Mouse (Mus musculus) midbrain, embryonic 12.5 days (tissue): ENCODE measurements around the gene Bmpr1b. TPM values are rescaled to one million over a fixed set of nuclear protein-coding genes. Genes with fewer than 3 reads are reported as not detected.

Experiments
- ATAC-seq: fragments of 200-750 bp; cut with Nextera tagmentation; 2 replicates; pipeline ENCODE4 v1.8.0; 2017; ENCODE audit warnings: low read depth, moderate TSS enrichment, moderate library complexity; ENCODE audit not compliant: low FRiP score
- H3K27ac ChIP-seq: fragments of 300-500 bp; sonication (generic); replicated peaks from 2 replicates; pipeline ENCODE4 v1.5.1; 2016; ENCODE audit warnings: mild to moderate bottlenecking
- H3K27me3 ChIP-seq: fragments of 300-500 bp; sonication (generic); 2 replicates; pipeline ENCODE4 v1.6.1; 2016; ENCODE audit warnings: mild to moderate bottlenecking
- H3K36me3 ChIP-seq: fragments of 300-500 bp; sonication (generic); 2 replicates; pipeline ENCODE4 v1.6.1; 2016
- H3K4me1 ChIP-seq: fragments of 300-500 bp; sonication (generic); 2 replicates; pipeline ENCODE4 v1.6.1; 2016
- H3K4me2 ChIP-seq: fragments of 300-500 bp; sonication (generic); replicated peaks from 2 replicates; pipeline ENCODE4 v1.6.1; 2016; ENCODE audit warnings: mild to moderate bottlenecking, moderate library complexity
- H3K4me3 ChIP-seq: fragments of 300-500 bp; sonication (generic); 2 replicates; pipeline ENCODE4 v1.5.1; 2016; ENCODE audit warnings: mild to moderate bottlenecking
- H3K9ac ChIP-seq: fragments of 300-500 bp; sonication (generic); replicated peaks from 2 replicates; pipeline ENCODE4 v1.6.1; 2016; ENCODE audit warnings: mild to moderate bottlenecking, moderate library complexity
- H3K9me3 ChIP-seq: fragments of 300-500 bp; sonication (generic); 2 replicates; pipeline ENCODE4 v1.6.1; 2016; ENCODE audit warnings: mild to moderate bottlenecking
- WGBS: fragments of 180-500 bp; shearing (Covaris S2); methylation state at CpG from one replicate; pipeline ENCODE4 v1.1.7; 2016; 5-methylcytosine and 5-hydroxymethylcytosine counted together
- polyA plus RNA-seq: library from polyadenylated mRNA; unstranded; fragments of >200 nt; fragmentation: Nextera tagmentation; extraction: Ambion mirVana; gene quantifications from 2 replicates; pipeline ENCODE4 v1.2.1, GENCODE M21; 2016

Gene Bmpr1b
- polyA plus RNA-seq, 1 experiment from 2014 or later: 8.1 TPM

DNA sequence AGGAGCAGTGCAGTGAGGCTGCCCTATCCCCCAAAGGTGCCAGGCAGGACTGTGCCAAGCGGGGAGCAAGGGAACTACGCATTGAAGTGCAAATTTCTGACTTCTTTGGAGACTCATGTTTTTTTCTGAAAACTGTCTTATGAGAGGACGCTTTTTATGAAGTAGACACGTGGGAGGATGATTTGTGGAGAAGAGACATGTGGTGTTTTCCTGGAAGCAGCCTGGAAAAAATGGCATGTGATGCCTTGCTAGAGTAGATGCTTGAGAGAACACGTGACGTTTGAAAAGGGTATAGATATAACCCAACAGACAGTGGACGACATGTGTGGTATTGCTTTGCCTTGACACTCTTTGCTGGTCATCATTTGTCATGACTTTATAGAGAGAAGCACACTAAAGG is 319.1 kb downstream of the Bmpr1b start:
- H3K36me3 ChIP-seq: no peaks in the 10 kb centered on the region
- no peaks in the 10 kb centered on the region for H3K4me1 ChIP-seq
- no peaks in the 10 kb centered on the region for H3K27me3 ChIP-seq
- H3K9ac ChIP-seq: no peak overlapping the region
- no peak overlapping the region for H3K4me3 ChIP-seq
- H3K4me2 ChIP-seq: no peak overlapping the region
- no peaks in the 10 kb centered on the region for H3K9me3 ChIP-seq
- WGBS: 77% methylated on average over 7 of the region's 7 CpGs
- no peak overlapping the region for H3K27ac ChIP-seq
- no peak for ATAC-seq

DNA sequence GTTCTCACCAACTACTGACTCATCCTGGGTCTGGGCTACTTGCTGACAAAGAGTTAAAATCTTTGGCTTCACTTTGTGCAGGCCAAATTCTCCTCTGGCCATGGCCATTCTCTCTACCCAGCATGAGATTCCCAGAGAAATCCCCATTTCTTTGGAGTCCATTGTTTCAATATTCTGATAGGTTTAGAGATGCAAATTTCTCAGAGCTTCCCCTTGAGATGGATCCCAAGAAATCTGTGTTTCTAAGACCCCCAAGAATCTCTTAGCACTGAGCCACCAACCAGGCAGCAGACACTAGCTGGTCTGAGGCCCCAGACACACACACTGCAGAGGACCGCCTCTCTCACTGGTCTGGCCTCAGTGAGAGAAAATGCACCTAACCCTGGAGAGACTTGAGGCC is 320.0 kb downstream of the Bmpr1b start:
- Histone ChIP-seq H3K9me3 (no peaks in the 10 kb centered on the region), H3K36me3 (no peaks in the 10 kb centered on the region), H3K4me3 (no peak overlapping the region), H3K4me2 (no peak overlapping the region), H3K9ac (no peak overlapping the region), H3K4me1 (no peaks in the 10 kb centered on the region), H3K27me3 (no peaks in the 10 kb centered on the region), H3K27ac (no peak overlapping the region)
- WGBS: 24% methylated on average over 1 of the region's 1 CpGs
- ATAC-seq: peak; percentile 41; the same call in 1 of the 2 replicates

GRCm38 (mm10) chr3:141838864-141839263 is 330.4 kb downstream of the Bmpr1b start:
- Histone ChIP-seq H3K4me3 (no peak overlapping the region), H3K9me3 (no peaks in the 10 kb centered on the region), H3K27ac (no peak overlapping the region), H3K4me2 (no peak overlapping the region), H3K9ac (no peak overlapping the region), H3K4me1 (no peaks in the 10 kb centered on the region), H3K36me3 (no peaks in the 10 kb centered on the region), H3K27me3 (no peaks in the 10 kb centered on the region)
- WGBS: 41% methylated on average over 7 of the region's 7 CpGs
- ATAC-seq: no peak

DNA sequence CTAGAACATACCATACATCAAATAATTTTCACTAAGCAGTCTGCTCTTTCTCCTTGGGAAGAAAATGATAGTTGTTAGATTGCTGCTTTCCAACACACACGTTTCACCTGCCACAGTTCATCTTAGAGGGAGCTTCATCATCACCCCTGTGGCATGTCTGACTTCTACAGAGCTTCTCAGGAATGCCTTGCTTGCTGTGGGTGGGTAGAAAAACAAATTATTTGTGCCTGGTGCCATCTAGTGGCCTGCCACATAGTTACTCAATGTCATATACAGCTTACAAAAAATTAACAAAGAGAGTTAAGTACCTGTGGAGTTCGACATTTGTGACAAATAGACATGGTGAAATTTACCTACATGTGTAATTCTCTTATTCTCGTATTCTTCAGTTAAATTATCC is 338.1 kb downstream of the Bmpr1b start:
- Histone ChIP-seq H3K4me3 (no peak overlapping the region), H3K27me3 (no peaks in the 10 kb centered on the region), H3K4me2 (no peak overlapping the region), H3K36me3 (0 out of 2 replicates have a peak, but pooled peaks cover 2% of the 10 kb centered on the region), H3K4me1 (no peaks in the 10 kb centered on the region), H3K9me3 (no peaks in the 10 kb centered on the region), H3K27ac (no peak overlapping the region), H3K9ac (no peak overlapping the region)
- 18% methylated on average over 3 of the region's 3 CpGs for WGBS
- ATAC-seq: peak; percentile 87

DNA sequence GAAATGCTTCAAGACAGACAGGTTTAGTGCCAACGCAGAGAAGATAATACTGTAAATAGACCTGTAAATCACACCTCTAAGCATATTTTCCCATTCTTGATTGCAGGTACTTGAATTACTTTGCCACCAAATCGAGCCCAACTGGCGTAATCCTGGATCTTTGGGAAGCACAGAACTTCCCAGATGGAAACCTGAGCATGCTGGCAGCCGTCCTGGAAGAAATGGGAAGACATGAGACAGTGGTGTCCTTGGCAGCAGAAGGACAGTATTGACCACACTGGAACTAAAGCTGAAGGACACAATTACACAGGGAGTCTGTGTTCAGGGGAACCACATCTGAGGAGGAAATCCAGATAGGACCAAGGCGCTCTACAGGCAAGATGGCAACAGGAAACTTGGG is 340.9 kb downstream of the Bmpr1b start:
- no peaks in the 10 kb centered on the region for H3K4me1 ChIP-seq
- H3K4me2 ChIP-seq: no peak overlapping the region
- no peaks in the 10 kb centered on the region for H3K9me3 ChIP-seq
- H3K36me3 ChIP-seq: 0 out of 2 replicates have a peak, but pooled peaks cover 2% of the 10 kb centered on the region
- H3K9ac ChIP-seq: no peak overlapping the region
- no peaks in the 10 kb centered on the region for H3K27me3 ChIP-seq
- 94% methylated on average over 5 of the region's 5 CpGs for WGBS
- H3K4me3 ChIP-seq: no peak overlapping the region
- no peak overlapping the region for H3K27ac ChIP-seq
- ATAC-seq: no peak

DNA sequence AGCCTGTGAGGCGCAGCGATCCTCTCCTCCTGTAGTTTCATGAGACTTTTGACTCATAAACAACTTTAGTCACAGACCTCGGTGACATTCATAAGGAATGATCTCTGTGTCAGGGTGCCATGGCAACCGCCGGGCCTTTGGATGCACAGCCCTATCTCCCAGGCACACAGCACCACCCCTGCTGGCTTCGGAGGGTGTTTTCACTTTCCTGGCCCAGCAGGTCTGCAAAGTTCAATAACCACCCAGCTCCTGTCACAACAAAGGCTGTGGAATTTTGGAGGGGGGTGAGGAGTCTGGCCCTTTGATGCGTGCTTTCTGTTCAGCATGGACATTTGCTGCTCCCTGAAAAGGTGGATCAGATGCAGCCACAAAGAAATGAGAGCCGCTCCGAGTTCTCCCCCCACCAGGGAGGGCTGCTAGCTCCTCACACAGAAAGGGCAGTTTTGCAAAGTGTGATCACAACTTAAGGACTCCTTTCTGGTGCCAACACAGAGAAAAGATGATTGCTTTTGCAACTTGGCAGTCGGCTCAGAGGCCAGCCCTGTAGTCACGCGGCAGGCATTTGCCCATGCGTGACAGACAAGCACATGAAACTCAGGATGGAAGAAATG is 349.8 kb downstream of the Bmpr1b start:
- peak; percentile 94 for ATAC-seq
- peak overlapping the region; percentile 46 for H3K4me2 ChIP-seq
- 7% methylated on average over 13 of the region's 13 CpGs for WGBS
- H3K9me3 ChIP-seq: no peaks in the 10 kb centered on the region
- peaks cover 4% of the 10 kb centered on the region; the same call in 1 of the 2 replicates for H3K27me3 ChIP-seq
- H3K27ac ChIP-seq: peak overlapping the region; percentile 77
- no peak overlapping the region for H3K9ac ChIP-seq
- peaks cover 19% of the 10 kb centered on the region for H3K4me1 ChIP-seq
- H3K4me3 ChIP-seq: peak overlapping the region; percentile 21
- no peaks in the 10 kb centered on the region for H3K36me3 ChIP-seq

- peaks cover 4% of the 10 kb centered on the region; the same call in 1 of the 2 replicates for H3K27me3 ChIP-seq
- H3K4me3 ChIP-seq: peak overlapping the region; percentile 21
- H3K9ac ChIP-seq: no peak overlapping the region
- peak overlapping the region; percentile 46 for H3K4me2 ChIP-seq
- H3K4me1 ChIP-seq: peaks cover 19% of the 10 kb centered on the region
- ATAC-seq: peak; percentile 71
- 12% methylated on average over 3 of the region's 3 CpGs for WGBS
- no peaks in the 10 kb centered on the region for H3K9me3 ChIP-seq
- H3K27ac ChIP-seq: peak overlapping the region; percentile 77
- H3K36me3 ChIP-seq: no peaks in the 10 kb centered on the region
Observed at GRCm38 (mm10) chr3:141818615-141819312, 350.5 kb downstream of the Bmpr1b start.

DNA sequence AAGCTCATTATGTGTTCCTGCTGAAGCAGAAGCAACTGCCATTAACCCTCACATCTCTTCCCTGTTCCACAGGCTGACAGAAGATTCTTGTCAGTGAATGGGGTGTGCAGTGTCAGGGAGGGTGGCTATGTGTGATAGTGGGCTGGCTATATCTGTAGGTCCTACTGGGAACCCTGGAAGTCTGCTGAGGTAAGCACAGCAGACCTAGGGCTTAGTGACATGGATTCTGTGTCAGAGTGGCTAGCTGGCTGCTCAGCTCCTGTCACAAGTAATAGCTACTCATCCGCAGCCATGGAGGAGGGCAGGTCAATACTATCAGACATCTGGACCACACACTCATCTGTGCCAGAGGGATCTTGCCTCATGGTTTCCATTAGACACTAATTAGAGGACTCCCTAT is 354.4 kb downstream of the Bmpr1b start:
- Histone ChIP-seq H3K4me3 (no peak overlapping the region), H3K4me2 (no peak overlapping the region), H3K9ac (no peak overlapping the region), H3K27ac (no peak overlapping the region), H3K4me1 (peaks cover 22% of the 10 kb centered on the region), H3K36me3 (no peaks in the 10 kb centered on the region), H3K9me3 (no peaks in the 10 kb centered on the region), H3K27me3 (peaks cover 4% of the 10 kb centered on the region; the same call in 1 of the 2 replicates)
- WGBS: 58% methylated on average over 1 of the region's 1 CpGs
- no peak for ATAC-seq

- ATAC-seq: no peak
Observed at GRCm38 (mm10) chr3:141811348-141811747, 357.9 kb downstream of the Bmpr1b start.

DNA sequence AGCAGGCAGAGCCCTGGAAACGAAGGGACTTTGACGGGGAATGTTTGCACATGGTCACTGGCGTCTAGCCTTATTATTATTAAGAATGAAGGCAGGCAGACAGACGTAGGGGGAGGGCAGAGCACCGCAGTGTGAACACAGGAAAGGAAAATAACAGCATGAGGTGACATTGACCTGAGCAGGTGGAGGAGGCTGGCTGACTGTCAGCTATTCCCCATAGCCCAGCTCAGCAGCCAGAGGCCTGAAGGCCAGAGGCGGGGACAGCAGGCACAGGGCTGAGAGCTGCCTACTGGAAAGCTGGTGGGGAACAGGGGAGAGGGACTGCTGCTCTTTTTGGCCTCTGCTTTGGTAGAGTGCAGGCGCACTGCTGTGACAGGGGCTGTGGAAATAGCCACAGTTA is 358.3 kb downstream of the Bmpr1b start:
- Histone ChIP-seq H3K27ac (0 out of 2 replicates have a peak overlapping the region, but pooled peaks have one; percentile 49), H3K4me2 (no peak overlapping the region), H3K9me3 (no peaks in the 10 kb centered on the region), H3K4me3 (no peak overlapping the region), H3K9ac (no peak overlapping the region), H3K36me3 (no peaks in the 10 kb centered on the region), H3K4me1 (peaks cover 10% of the 10 kb centered on the region), H3K27me3 (no peaks in the 10 kb centered on the region)
- ATAC-seq: peak; percentile 31; the same call in 1 of the 2 replicates
- 34% methylated on average over 7 of the region's 7 CpGs for WGBS

More at GRCm38 (mm10) chr3:141811348-141811747, 357.9 kb downstream of the Bmpr1b start:
- H3K4me2 ChIP-seq: no peak overlapping the region
- WGBS: 19% methylated on average over 2 of the region's 2 CpGs
- no peak overlapping the region for H3K4me3 ChIP-seq
- peaks cover 10% of the 10 kb centered on the region for H3K4me1 ChIP-seq
- no peaks in the 10 kb centered on the region for H3K9me3 ChIP-seq
- H3K27me3 ChIP-seq: no peaks in the 10 kb centered on the region
- H3K9ac ChIP-seq: no peak overlapping the region
- no peaks in the 10 kb centered on the region for H3K36me3 ChIP-seq
- no peak overlapping the region for H3K27ac ChIP-seq

GRCm38 (mm10) chr3:141809581-141809980 is 359.6 kb downstream of the Bmpr1b start:
- Histone ChIP-seq H3K4me1 (peaks cover 7% of the 10 kb centered on the region), H3K4me2 (no peak overlapping the region), H3K27ac (no peak overlapping the region), H3K9me3 (no peaks in the 10 kb centered on the region), H3K36me3 (no peaks in the 10 kb centered on the region), H3K27me3 (no peaks in the 10 kb centered on the region), H3K4me3 (no peak overlapping the region), H3K9ac (no peak overlapping the region)
- no peak for ATAC-seq
- 80% methylated on average over 3 of the region's 3 CpGs for WGBS

- 85% methylated on average over 5 of the region's 5 CpGs for WGBS
- no peaks in the 10 kb centered on the region for H3K4me1 ChIP-seq
- no peaks in the 10 kb centered on the region for H3K27me3 ChIP-seq
- no peak overlapping the region for H3K27ac ChIP-seq
- H3K36me3 ChIP-seq: no peaks in the 10 kb centered on the region
- H3K9ac ChIP-seq: no peak overlapping the region
- H3K9me3 ChIP-seq: no peaks in the 10 kb centered on the region
- no peak overlapping the region for H3K4me2 ChIP-seq
- ATAC-seq: no peak
- H3K4me3 ChIP-seq: no peak overlapping the region
Observed at GRCm38 (mm10) chr3:141804133-141804532, 365.1 kb downstream of the Bmpr1b start.
